Mouse (Mus musculus): ENCODE data around the gene Astl.

GRCm38 (mm10) chr2:127312801-127313200 is 25.6 kb upstream of the Astl start:
- no peak for TF ChIP-seq CTCF (IDR thresholded peaks at IDR 0.05; ENCODE audit: insufficient read depth, low read length)
- no peak for TF ChIP-seq POLR2A (IDR thresholded peaks at IDR 0.05; ENCODE audit: borderline replicate concordance, extremely low read depth, low read depth, low read length)

Measured in lung, adult 2 months (tissue).